ENCODE assay signal across 27 mouse cellular contexts in genomic region chr12:110245461-110245860, GRCm38 (mm10). TPM values are rescaled to one million over a fixed set of nuclear protein-coding genes. Genes with fewer than 3 reads are reported as not detected.
"Had no signal": no experiment of that assay in that cellular context is flagged by ENCODE, and none has a peak within 500 bp of the region (broad histone marks: within the 10 kb centered on the region; RNA-seq: fewer than 3 reads in every experiment).

No protein-coding gene starts in this region.

- H3K27ac ChIP-seq: intestine, embryonic 15.5 days; kidney, embryonic 15.5 days; limb, embryonic 12.5 days; limb, embryonic 15.5 days; liver, embryonic 12.5 days; liver, embryonic 15.5 days; neural tube, embryonic 13.5 days had no signal

- H3K36me3 ChIP-seq: intestine, embryonic 15.5 days; kidney, embryonic 15.5 days; limb, embryonic 12.5 days; limb, embryonic 15.5 days; liver, embryonic 12.5 days; liver, embryonic 15.5 days; neural tube, embryonic 13.5 days had no signal

- H3K27me3 ChIP-seq: intestine, embryonic 15.5 days; kidney, embryonic 15.5 days; liver, embryonic 12.5 days; liver, embryonic 15.5 days; neural tube, embryonic 13.5 days had no signal

- H3K9ac ChIP-seq: intestine, embryonic 15.5 days; kidney, embryonic 15.5 days; limb, embryonic 12.5 days; limb, embryonic 15.5 days; liver, embryonic 12.5 days; liver, embryonic 15.5 days; neural tube, embryonic 13.5 days had no signal

- H3K4me1 ChIP-seq: intestine, embryonic 15.5 days; kidney, embryonic 15.5 days; limb, embryonic 12.5 days; limb, embryonic 15.5 days; liver, embryonic 12.5 days; liver, embryonic 15.5 days; neural tube, embryonic 13.5 days had no signal

- DNase-seq: kidney, adult 8-10 months; kidney, postnatal 14 days; kidney, postnatal 4 days; layer of hippocampus, postnatal 36 days; left cerebral cortex, postnatal 4 days; lung, adult 2 months; lung, postnatal 14 days; lung, postnatal 4 days; midbrain, embryonic 14.5 days; retina, postnatal 1 day; right cerebral cortex, postnatal 25 days; spleen, adult 18-20 months; thymus, adult 2 months; thymus, postnatal 14 days; thymus, postnatal 4 days had no signal

- H3K4me2 ChIP-seq: intestine, embryonic 15.5 days; kidney, embryonic 15.5 days; limb, embryonic 12.5 days; limb, embryonic 15.5 days; liver, embryonic 12.5 days; liver, embryonic 15.5 days; midbrain, embryonic 11.5 days; neural tube, embryonic 13.5 days had no signal

- H3K4me3 ChIP-seq: intestine, embryonic 15.5 days; kidney, embryonic 15.5 days; limb, embryonic 12.5 days; limb, embryonic 15.5 days; liver, embryonic 12.5 days; liver, embryonic 15.5 days; myocyte; neural tube, embryonic 13.5 days had no signal

- H3K9me3 ChIP-seq: intestine, embryonic 15.5 days; kidney, embryonic 15.5 days; liver, embryonic 12.5 days; liver, embryonic 15.5 days had no signal

- ATAC-seq: intestine, embryonic 15.5 days; liver, embryonic 12.5 days had no signal

RNA-seq across cellular contexts. Expression of gene Dio3, which starts 33.4 kb away (rescaled TPM):
- total RNA-seq: megakaryocyte-erythroid progenitor cell, adult 5-6 weeks; monocyte, adult 5-6 weeks; neutrophil, adult 5-6 weeks had no signal
- polyA plus RNA-seq: midbrain, embryonic 11.5 days; myocyte had no signal
